Mouse (Mus musculus) cerebellum, adult 2 months (tissue): ENCODE measurements at regions not wholly inside any gene's neighbourhood (a gene's known extent, or its start where the extent isn't known, plus 50 kb on each side); places are given as distances from the start of the nearest gene placed in this dataset.

Source experiments
- CTCF ChIP-seq: fragments of 200-500 bp; IDR thresholded peaks from 2 replicates; pipeline ENCODE4 v1.5.1; 2011; ENCODE audit warnings: low read depth, mild to moderate bottlenecking, control low read depth, low read length, moderate library complexity, borderline replicate concordance; ENCODE audit not compliant: insufficient read depth
- POLR2A ChIP-seq: fragments of 200-500 bp; IDR thresholded peaks from 2 replicates; pipeline ENCODE4 v1.6.1; 2011; ENCODE audit warnings: low read length, control low read depth, borderline replicate concordance; ENCODE audit not compliant: insufficient read depth

- no peak for TF ChIP-seq CTCF
- TF ChIP-seq POLR2A, result no peak
Observed at GRCm38 (mm10) chr12:118391654-118392053, 90.4 kb upstream of the Sp4 start.
